Mouse (Mus musculus) kidney, embryonic 14.5 days (tissue): ENCODE results near the gene Mpo. TPM values are rescaled to one million over a fixed set of nuclear protein-coding genes. Genes with fewer than 3 reads are reported as not detected.

Experiments used
- ATAC-seq: fragments of 200-750 bp; cut with Nextera tagmentation; 2 replicates; pipeline ENCODE4 v1.8.0; 2017; ENCODE audit warnings: moderate number of reproducible peaks, mild to moderate bottlenecking, moderate TSS enrichment, moderate library complexity; ENCODE audit not compliant: low FRiP score, low TSS enrichment
- H3K27ac ChIP-seq: fragments of 300-500 bp; sonication (generic); 2 replicates; pipeline ENCODE4 v1.5.1; 2014; ENCODE audit warnings: low read depth, mild to moderate bottlenecking, low read length, moderate library complexity, mixed read lengths
- H3K27me3 ChIP-seq: fragments of 300-500 bp; sonication (generic); 2 replicates; pipeline ENCODE4 v1.6.1; 2014; ENCODE audit warnings: mild to moderate bottlenecking, low read length; ENCODE audit not compliant: control insufficient read depth, insufficient read depth
- H3K36me3 ChIP-seq: fragments of 300-500 bp; sonication (generic); 2 replicates; pipeline ENCODE4 v1.6.1; 2014; ENCODE audit warnings: low read length, mixed read lengths; ENCODE audit not compliant: control insufficient read depth, insufficient read depth
- H3K4me1 ChIP-seq: fragments of 300-500 bp; sonication (generic); 2 replicates; pipeline ENCODE4 v1.6.1; 2014; ENCODE audit warnings: low read length, mixed read lengths; ENCODE audit not compliant: control insufficient read depth, insufficient read depth
- H3K4me2 ChIP-seq: fragments of 300-500 bp; sonication (generic); replicated peaks from 2 replicates; pipeline ENCODE4 v1.6.1; 2014; ENCODE audit warnings: low read depth, mild to moderate bottlenecking, low read length
- H3K4me3 ChIP-seq: fragments of 300-500 bp; sonication (generic); 2 replicates; pipeline ENCODE4 v1.5.1; 2014; ENCODE audit warnings: mild to moderate bottlenecking, low read length
- H3K9ac ChIP-seq: fragments of 300-500 bp; sonication (generic); 2 replicates; pipeline ENCODE4 v1.6.1; 2014; ENCODE audit warnings: low read depth, mild to moderate bottlenecking, low read length, moderate library complexity
- H3K9me3 ChIP-seq: fragments of 300-500 bp; sonication (generic); 2 replicates; pipeline ENCODE4 v1.6.1; 2016; ENCODE audit warnings: low read length; ENCODE audit not compliant: control insufficient read depth
- WGBS: fragments of 180-500 bp; shearing (Covaris S2); extraction: QIAGEN DNeasy Blood & Tissue Kit; methylation state at CpG from one replicate; pipeline ENCODE4 v1.1.7; 2014; 5-methylcytosine and 5-hydroxymethylcytosine counted together
- polyA plus RNA-seq: library from polyadenylated mRNA; unstranded; fragments of >200 nt; fragmentation: Nextera tagmentation; extraction: Ambion mirVana; gene quantifications from 2 replicates; pipeline ENCODE4 v1.2.1, GENCODE M21; 2014

The Mpo gene
- polyA plus RNA-seq, 1 experiment from 2014 or later: 0.41 TPM

DNA sequence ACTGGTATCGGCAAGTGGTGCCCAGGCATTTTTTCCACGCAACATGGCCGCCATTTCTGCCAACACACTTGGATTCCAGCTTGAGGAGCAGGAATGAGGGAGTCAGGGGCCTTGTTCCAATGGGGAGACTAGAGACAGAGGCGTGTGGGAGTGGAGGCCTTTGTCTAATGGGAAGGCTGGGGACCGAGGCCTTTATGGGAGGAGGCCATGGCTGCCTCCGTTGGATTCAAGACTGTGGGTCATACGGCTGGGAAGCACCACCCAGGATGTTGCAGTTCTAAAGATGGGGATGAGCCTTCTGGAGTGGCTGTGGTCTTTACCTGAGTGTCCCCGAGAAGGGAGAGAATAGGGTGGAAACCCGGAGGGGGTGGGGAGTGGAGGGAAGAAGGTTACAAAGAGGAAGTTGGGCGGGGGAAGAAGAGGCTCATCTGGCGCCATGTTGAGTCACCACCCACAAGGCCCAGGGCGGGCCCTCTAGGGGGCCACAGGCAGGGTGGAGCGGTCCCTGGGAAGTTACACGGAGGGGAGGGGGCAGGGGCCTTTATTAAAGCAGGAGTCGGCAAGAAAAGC, 37.0 kb upstream of the Mpo start:
- Histone ChIP-seq H3K27me3 (peaks cover 16% of the 10 kb centered on the region), H3K4me1 (peaks cover 7% of the 10 kb centered on the region; the same call in 1 of the 2 replicates), H3K36me3 (no peaks in the 10 kb centered on the region), H3K9me3 (no peaks in the 10 kb centered on the region), H3K4me3 (peak overlapping the region; percentile 7), H3K4me2 (no peak overlapping the region), H3K27ac (no peak overlapping the region), H3K9ac (no peak overlapping the region)
- 0 out of 2 replicates have a peak, but pooled peaks have one; percentile 41 for ATAC-seq
- WGBS: 82% methylated on average over 15 of the region's 15 CpGs

DNA sequence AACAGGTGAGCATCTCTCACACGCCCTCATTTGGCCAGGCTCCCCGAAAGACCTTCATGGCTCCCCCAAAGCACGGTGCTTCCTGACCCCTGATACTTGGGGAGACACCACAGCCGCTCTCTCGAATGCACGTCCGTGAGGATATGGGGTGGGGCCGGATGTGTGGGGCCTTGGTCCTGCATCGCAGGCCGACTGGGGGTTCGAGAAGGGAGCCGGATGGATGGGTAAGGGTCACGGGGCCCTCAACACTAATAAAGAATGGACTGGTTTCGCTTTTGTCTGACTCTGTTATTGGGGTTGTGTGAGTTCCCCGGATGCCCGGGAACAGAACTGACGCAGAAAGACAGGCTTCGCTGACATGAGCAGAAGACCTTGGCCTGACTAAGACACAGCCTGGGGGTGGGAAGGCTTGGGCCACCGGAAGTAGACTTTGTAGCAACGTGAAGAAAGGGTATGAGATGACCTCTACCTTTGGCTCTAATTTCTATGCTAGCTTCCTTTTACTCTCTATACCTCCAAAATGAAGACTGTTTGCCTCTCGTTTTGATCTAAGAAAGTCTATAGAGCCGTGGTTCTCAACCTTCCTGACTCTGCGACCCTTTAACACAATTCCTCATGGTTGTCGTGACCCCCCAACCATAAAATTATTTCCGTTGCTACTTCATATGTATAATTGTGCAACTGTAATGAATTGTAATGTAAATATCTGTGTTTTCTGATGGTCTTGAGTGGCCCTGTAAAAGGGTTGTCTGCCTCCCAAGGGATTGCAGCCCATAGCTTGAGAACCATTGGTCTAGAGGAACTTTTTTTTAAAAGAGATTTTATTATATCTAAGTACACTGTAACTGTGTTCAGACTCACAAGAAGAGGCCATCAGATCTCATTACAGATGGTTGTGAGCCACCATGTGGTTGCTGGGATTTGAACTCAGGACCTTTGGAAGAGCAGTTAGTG, 36.1 kb upstream of the Mpo start:
- Histone ChIP-seq H3K27ac (no peak overlapping the region), H3K9me3 (no peaks in the 10 kb centered on the region), H3K4me1 (peaks cover 7% of the 10 kb centered on the region; the same call in 1 of the 2 replicates), H3K36me3 (no peaks in the 10 kb centered on the region), H3K9ac (no peak overlapping the region), H3K4me2 (no peak overlapping the region), H3K27me3 (peaks cover 25% of the 10 kb centered on the region), H3K4me3 (peak overlapping the region; percentile 7; the same call in 1 of the 2 replicates)
- ATAC-seq: no peak
- WGBS: 85% methylated on average over 25 of the region's 25 CpGs

DNA sequence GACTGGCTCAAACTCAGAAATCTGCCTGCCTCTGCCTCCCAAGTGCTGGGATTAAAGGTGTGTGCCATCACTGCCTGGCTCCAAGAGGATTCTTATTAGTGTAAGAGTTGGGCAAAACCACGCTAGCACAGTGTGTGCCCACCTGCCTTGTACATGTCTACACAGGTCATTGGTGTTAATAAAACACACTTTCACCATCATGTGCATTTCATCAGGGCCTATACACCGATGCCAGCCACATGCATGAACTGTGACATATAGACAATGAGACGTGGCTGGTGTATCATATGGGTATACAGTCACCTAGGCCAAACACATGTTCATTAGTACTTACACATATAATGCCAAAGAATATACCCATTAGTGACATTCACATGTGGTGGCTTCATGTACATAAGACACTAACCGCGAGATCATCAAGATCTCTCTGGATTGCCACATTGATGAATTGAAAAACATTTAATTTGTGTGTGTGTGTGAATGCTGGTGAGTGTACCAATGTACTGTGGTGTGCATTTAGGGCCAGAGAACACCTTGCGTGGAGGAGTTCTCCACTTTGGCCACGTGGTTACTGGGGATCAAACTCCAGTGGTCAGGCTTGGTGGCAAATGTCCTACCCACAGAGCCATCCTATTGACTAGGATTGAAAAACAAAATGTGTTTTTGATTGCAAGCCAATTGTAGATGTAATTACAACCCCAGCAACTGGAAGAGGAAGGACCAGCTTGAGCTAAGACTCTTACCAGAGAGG, 35.0 kb upstream of the Mpo start:
- peaks cover 7% of the 10 kb centered on the region; the same call in 1 of the 2 replicates for H3K4me1 ChIP-seq
- no peak for ATAC-seq
- no peak overlapping the region for H3K4me3 ChIP-seq
- WGBS: 85% methylated on average over 7 of the region's 7 CpGs
- H3K36me3 ChIP-seq: no peaks in the 10 kb centered on the region
- no peak overlapping the region for H3K4me2 ChIP-seq
- no peaks in the 10 kb centered on the region for H3K9me3 ChIP-seq
- H3K9ac ChIP-seq: no peak overlapping the region
- H3K27ac ChIP-seq: no peak overlapping the region
- peaks cover 36% of the 10 kb centered on the region for H3K27me3 ChIP-seq

DNA sequence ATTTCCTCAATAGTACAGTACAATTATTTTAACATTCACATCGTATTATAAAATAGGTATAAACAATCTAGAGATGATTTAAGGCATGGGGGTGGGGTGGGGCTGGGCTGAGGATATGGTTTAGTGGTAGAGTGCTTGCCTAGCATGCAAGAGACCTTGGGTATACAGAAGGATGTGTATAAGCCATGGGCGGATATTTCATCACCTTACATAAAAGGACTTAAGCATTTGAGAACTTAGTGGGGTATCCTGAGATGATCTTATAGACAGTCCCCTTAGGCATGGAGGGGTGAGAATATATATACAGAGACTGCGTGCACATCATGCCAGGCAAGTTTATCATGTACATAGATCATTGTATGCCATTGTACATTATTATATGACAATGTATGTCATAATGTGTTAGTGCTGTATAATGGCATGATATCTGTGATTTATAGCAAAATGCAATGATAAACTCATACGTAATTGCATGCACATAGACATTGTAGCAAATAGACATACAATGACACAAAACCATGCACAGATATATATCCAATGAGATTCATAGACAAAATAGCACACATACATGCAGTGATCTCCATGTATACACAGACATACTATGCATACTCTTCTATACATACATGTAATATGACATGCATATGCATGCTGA, 34.3 kb upstream of the Mpo start:
- no peak overlapping the region for H3K4me3 ChIP-seq
- no peak overlapping the region for H3K9ac ChIP-seq
- no peak overlapping the region for H3K4me2 ChIP-seq
- no peaks in the 10 kb centered on the region for H3K9me3 ChIP-seq
- H3K36me3 ChIP-seq: no peaks in the 10 kb centered on the region
- peaks cover 11% of the 10 kb centered on the region; the same call in 1 of the 2 replicates for H3K4me1 ChIP-seq
- WGBS: 78% methylated on average over 4 of the region's 4 CpGs
- no peak overlapping the region for H3K27ac ChIP-seq
- peaks cover 43% of the 10 kb centered on the region for H3K27me3 ChIP-seq
- no peak for ATAC-seq

DNA sequence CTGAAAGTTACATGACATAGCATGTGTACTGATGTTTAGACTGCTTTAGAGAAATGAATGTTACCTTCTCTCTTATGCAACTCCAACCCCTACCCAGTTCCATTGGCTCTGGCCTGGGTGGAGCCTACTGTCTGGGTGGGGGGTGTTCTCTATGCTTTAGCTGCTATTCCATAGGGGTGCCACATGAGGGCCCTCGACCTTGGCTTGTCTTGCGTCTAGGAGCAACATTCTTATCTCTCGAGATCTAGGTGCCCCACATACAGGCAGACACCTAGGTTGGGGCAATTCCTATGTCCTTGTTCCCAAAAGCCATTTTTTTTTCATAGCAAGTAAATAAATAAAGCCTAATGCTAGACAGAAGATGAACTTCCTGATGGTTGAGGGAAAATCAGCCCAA, 33.8 kb upstream of the Mpo start:
- H3K27me3 ChIP-seq: peaks cover 48% of the 10 kb centered on the region
- H3K9ac ChIP-seq: no peak overlapping the region
- H3K27ac ChIP-seq: no peak overlapping the region
- no peak overlapping the region for H3K4me2 ChIP-seq
- peaks cover 10% of the 10 kb centered on the region; the same call in 1 of the 2 replicates for H3K4me1 ChIP-seq
- no peak for ATAC-seq
- WGBS: 1% methylated on average over 3 of the region's 3 CpGs
- H3K36me3 ChIP-seq: no peaks in the 10 kb centered on the region
- no peak overlapping the region for H3K4me3 ChIP-seq
- H3K9me3 ChIP-seq: no peaks in the 10 kb centered on the region

DNA sequence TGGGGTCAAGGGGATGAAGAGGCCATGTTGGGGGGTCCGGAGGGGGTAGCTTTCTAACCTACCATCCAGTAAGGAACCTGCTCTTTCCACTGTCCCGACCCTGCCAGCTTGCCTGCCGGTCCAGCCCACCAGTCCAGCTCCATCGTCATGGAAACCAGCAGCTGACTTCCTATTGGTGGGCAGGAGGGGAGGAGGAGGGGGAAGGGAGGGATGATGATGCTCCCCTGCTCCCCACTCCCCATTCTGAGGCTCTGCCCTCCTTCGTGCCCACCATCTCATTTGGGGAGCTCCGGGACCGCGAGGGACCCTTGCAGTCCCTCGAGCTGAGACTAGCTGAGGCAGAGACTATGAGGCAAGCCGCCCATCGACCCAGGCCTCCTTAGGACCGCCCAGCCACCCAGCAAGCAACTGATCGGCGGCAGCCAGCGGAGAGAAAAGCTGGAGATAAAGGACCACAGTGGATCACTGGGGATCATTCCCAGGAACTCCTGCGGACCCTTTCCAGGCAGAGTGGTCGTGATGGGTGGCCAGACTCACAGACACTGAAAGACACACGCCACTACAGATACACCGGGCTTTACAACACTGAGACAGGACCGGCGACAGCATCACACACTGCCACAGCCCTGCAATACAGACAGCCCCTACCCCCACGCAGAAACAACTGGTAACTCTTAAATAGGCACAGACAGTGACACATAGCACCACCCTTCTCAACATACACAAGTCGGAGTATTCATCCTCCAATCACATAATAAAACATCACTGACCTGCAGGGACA, 32.9 kb upstream of the Mpo start, which contains the start of gene Tspoap1:
Tspoap1 (plus strand) TSS at position 241 of the 781 bp plus-strand sequence.
- no peak within 1 kb of the TSS for H3K9ac ChIP-seq
- WGBS: 7% methylated on average over 23 of the region's 23 CpGs

DNA sequence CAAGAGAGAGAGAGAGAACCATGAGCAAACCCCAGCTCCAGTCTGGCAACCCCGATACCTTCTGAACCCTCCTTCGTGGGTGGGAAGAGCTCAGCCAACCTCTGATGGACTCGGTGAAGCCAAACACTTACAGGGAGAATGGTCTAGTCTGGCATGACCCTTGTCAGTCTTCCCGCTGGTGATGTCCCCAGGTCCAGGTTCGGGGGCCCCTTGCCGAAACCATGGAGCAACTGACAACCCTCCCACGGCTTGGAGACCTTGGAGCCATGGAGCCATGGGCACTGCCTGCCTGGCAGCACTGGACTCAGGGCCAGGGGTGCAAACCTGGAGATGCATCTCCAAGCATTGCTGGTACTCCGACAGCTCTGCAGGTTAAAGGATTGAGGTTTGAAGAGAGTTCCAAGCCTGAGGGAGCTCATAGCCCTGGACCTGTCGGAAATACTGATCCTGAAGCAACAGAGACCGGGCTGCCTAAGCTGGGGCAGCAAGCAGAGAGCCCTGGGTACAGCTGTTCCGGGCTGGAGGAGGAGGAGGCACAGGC, 32.1 kb upstream of the Mpo start:
- WGBS: 65% methylated on average over 11 of the region's 11 CpGs
- Histone ChIP-seq H3K36me3 (no peaks in the 10 kb centered on the region), H3K9me3 (no peaks in the 10 kb centered on the region), H3K4me3 (no peak overlapping the region), H3K27me3 (peaks cover 62% of the 10 kb centered on the region), H3K27ac (no peak overlapping the region), H3K4me1 (peaks cover 9% of the 10 kb centered on the region; the same call in 1 of the 2 replicates), H3K4me2 (no peak overlapping the region), H3K9ac (no peak overlapping the region)
- ATAC-seq: no peak

More for the DNA sequence above, 32.9 kb upstream of the Mpo start, which contains the start of gene Tspoap1:
- ATAC-seq: no peak
- H3K27me3 ChIP-seq: peaks cover 57% of the 10 kb centered on the region
- H3K4me3 ChIP-seq: no peak within 1 kb of the TSS
- H3K9me3 ChIP-seq: no peaks in the 10 kb centered on the region
- no peak within 1 kb of the TSS for H3K4me2 ChIP-seq
- no peaks in the 10 kb centered on the region for H3K36me3 ChIP-seq
- peaks cover 9% of the 10 kb centered on the region; the same call in 1 of the 2 replicates for H3K4me1 ChIP-seq
- no peak within 1 kb of the TSS for H3K27ac ChIP-seq
